Mouse (Mus musculus) brain, adult 2 months (tissue): ENCODE results near the gene Tmem41a.

Experiments used
- DNase-seq: peaks from one replicate; pipeline ENCODE4 v3.0.0; 2011; ENCODE audit warnings: low read depth, low spot score

Tmem41a gene

DNA sequence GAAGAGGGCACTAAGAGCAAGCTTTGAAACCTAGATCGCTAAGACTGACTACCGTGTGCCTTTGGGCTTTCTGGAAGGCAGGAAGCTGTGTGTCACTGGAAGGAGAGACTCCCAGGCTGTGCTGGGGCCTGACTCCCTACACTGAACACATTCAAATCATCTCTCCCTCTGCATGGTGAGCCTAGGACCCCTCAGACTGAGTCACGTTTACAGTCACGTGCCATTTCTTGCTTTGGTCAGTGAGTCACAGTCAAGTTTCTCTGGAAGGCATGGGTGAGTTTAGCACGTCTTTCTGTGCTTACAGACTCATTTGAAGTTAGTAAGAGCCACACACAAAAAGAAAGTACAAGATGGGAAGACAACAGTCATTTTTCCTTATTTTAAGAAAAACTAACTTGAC lies 46.1 kb downstream of the Tmem41a start:
- no peak for DNase-seq

DNA sequence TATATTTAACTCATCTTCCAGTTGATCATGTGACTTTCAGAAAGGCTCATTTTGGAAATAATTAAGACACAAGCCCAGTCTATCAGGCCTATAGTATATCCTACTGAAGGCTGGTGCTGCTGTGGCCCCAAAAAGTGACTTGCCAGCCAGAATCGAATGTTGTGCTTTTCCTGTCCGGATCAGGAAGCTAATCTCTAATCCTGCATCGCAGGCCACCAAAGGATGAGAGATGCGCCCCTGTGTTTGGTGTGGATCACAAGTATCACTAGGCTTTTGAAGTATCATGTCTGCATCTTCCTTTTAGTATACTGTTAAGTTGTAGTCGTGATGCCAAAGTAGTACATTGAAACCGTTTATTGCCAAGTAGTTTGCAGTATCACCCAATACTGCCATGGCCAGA lies 53.5 kb downstream of the Tmem41a start:
- DNase-seq, result no peak

DNA sequence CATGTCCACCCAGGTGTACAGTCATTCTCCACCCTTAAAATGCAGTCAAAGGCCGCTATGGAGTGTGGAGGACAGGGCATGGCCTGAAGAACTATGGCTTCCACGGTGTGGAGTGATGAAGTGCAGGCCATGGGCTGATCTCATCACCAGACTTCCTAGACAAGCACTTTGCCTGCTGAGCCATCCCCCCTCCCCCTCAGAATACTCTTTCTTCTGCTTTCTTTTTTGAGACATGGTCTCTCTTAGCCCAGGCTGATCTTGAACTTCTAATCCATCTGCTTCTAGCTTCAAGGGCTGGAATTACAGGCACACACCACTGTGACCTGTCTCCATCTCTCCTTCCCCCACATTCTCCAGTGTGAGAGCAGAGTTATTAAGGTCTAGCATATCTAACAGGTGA lies 59.8 kb downstream of the Tmem41a start:
- DNase-seq, result no peak
